In the genomic region with DNA sequence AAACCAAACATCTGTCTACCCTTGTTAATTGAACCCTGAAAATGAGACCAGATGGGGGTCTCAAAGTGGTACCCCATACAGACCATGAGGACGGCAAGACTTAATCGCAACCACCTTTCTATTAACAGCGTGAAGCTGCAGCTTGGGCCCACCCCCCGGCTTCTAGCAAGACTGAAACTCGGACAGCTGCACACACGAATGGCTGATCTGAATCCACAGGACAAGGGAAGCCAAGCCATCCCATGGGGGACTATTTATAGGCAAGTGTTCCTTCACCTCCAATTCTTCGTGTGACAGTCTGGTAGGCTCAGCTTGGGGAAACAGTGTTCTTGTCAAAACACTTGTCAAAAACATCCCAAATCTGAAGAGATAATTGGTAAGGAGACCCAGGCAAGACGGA, we compare ENCODE assay signal across 21 mouse cellular contexts. TPM values are rescaled to one million over a fixed set of nuclear protein-coding genes. Genes with fewer than 3 reads are reported as not detected.
A peak's percentile ranks its signal among the peaks of the same experiment; 100 is the strongest.
DNase-seq lines count a peak whose midpoint lies in the region; ATAC-seq and TF ChIP-seq lines count a peak whose summit lies in the region.
"Had no signal": no experiment of that assay in that cellular context is flagged by ENCODE, and none has a peak within 500 bp of the region (broad histone marks: within the 10 kb centered on the region; RNA-seq: fewer than 3 reads in every experiment).

No protein-coding gene starts in this region.

- ATAC-seq in liver, embryonic 12.5 days = no peak
- no peak for ATAC-seq in liver, embryonic 16.5 days (ENCODE audit: low read depth)
- ATAC-seq: forebrain, embryonic 14.5 days; hindbrain, embryonic 16.5 days; inflammation-experienced regulatory T-cells, adult 6 months had no signal

- peaks cover 8% of the 10 kb centered on the region; the same call in 1 of the 2 replicates for H3K79me2 ChIP-seq in CH12.LX (replicated peaks; ENCODE audit: control insufficient read depth, extremely low read depth, insufficient read depth, poor library complexity, severe bottlenecking)

- DNase-seq in CH12.LX (ENCODE audit: extremely low read depth) = peak; percentile 64
- DNase-seq in brain, adult 2 months (ENCODE audit: low read depth, low spot score) = peak; percentile 39
- no peak for DNase-seq in layer of hippocampus, postnatal 10 days (ENCODE audit: low spot score in 2 of 2)
- DNase-seq in gastrocnemius, postnatal 4 days (ENCODE audit: low spot score in 2 of 2) = no peak
- no peak for DNase-seq in urinary bladder, postnatal 25 days (ENCODE audit: low spot score)
- DNase-seq: adrenal gland, adult 8-10 months; adrenal gland, postnatal 36 days; cerebellum, adult 18-20 months; cerebellum, postnatal 36 days; gastrocnemius, postnatal 25 days; heart, adult 11 months; heart, postnatal 10 days; heart, postnatal 4 days had no signal

- TF ChIP-seq EP300 in CH12.LX (IDR thresholded peaks at IDR 0.05; ENCODE audit: low read length) = no peak

- peak overlapping the region; percentile 69 for H3K9ac ChIP-seq in CH12.LX (ENCODE audit: insufficient read depth, low read depth)
- H3K9ac ChIP-seq in liver, embryonic 12.5 days = no peak overlapping the region
- no peak overlapping the region for H3K9ac ChIP-seq in liver, embryonic 16.5 days (ENCODE audit: low read depth, low read length)
- H3K9ac ChIP-seq: embryonic facial prominence, embryonic 15.5 days; hindbrain, embryonic 12.5 days had no signal

- no peak overlapping the region for H3K4me3 ChIP-seq in CH12.LX (replicated peaks in 1 of 3; ENCODE audit: low read depth in 2 of 3, low read length in 2 of 3, poor library complexity in 1 of 3)
- no peak overlapping the region for H3K4me3 ChIP-seq in liver, embryonic 12.5 days
- H3K4me3 ChIP-seq in liver, embryonic 16.5 days (ENCODE audit: low read depth, low read length) = no peak overlapping the region
- H3K4me3 ChIP-seq: embryonic facial prominence, embryonic 15.5 days; forebrain, embryonic 10.5 days; hindbrain, embryonic 12.5 days had no signal

- in situ Hi-C loops in CH12.LX (cut with MboI; ENCODE audit: low pct_ligation_motif_present, low pct_unique_long_range_greater_than_20kb, low sequenced_read_pairs) = loop anchor here (5.0 kb wide), 1 partner anchor 68 kb away; no protein-coding TSS in a partner anchor

- no peak for TF ChIP-seq CTCF in CH12.LX (conservative IDR thresholded peaks at IDR 0.05 in 1 of 2, IDR thresholded peaks at IDR 0.05 in 1 of 2; ENCODE audit: low read depth in 2 of 2, low read length in 2 of 2)

- H3K27me3 ChIP-seq in CH12.LX (replicated peaks) = no peaks in the 10 kb centered on the region
- no peaks in the 10 kb centered on the region for H3K27me3 ChIP-seq in liver, embryonic 12.5 days (replicated peaks)
- no peaks in the 10 kb centered on the region for H3K27me3 ChIP-seq in liver, embryonic 16.5 days (ENCODE audit: control insufficient read depth, insufficient read depth, low read depth, low read length)
- H3K27me3 ChIP-seq: embryonic facial prominence, embryonic 15.5 days; hindbrain, embryonic 12.5 days had no signal

- WGBS in liver, embryonic 12.5 days (ENCODE audit: insufficient replicate concordance) = 76% methylated on average over 8 of the region's 8 CpGs
- WGBS in liver, embryonic 16.5 days (ENCODE audit: insufficient replicate concordance) = 77% methylated on average over 8 of the region's 8 CpGs

- peak overlapping the region; percentile 59 for H3K4me2 ChIP-seq in CH12.LX (ENCODE audit: insufficient read depth, low read depth, poor library complexity, severe bottlenecking)
- peak overlapping the region; percentile 70 for H3K4me2 ChIP-seq in liver, embryonic 12.5 days
- 0 out of 2 replicates have a peak overlapping the region, but pooled peaks have one; percentile 67 for H3K4me2 ChIP-seq in liver, embryonic 16.5 days (ENCODE audit: low read depth, low read length)
- H3K4me2 ChIP-seq: embryonic facial prominence, embryonic 15.5 days; hindbrain, embryonic 12.5 days had no signal

- no peaks in the 10 kb centered on the region for H3K9me3 ChIP-seq in CH12.LX (replicated peaks; ENCODE audit: low read length)
- H3K9me3 ChIP-seq in liver, embryonic 12.5 days (replicated peaks) = no peaks in the 10 kb centered on the region
- H3K9me3 ChIP-seq in liver, embryonic 16.5 days (replicated peaks; ENCODE audit: control insufficient read depth, low read length) = no peaks in the 10 kb centered on the region
- H3K9me3 ChIP-seq: embryonic facial prominence, embryonic 15.5 days; forebrain, embryonic 10.5 days; hindbrain, embryonic 12.5 days had no signal

- peak overlapping the region; percentile 95 for H3K27ac ChIP-seq in CH12.LX (ENCODE audit: insufficient read depth, low read depth)
- peak overlapping the region; percentile 83 for H3K27ac ChIP-seq in liver, embryonic 12.5 days
- peak overlapping the region; percentile 84; the same call in 1 of the 2 replicates for H3K27ac ChIP-seq in liver, embryonic 16.5 days (ENCODE audit: low read length)
- H3K27ac ChIP-seq: embryonic facial prominence, embryonic 15.5 days; forebrain, embryonic 10.5 days; hindbrain, embryonic 12.5 days had no signal

- TF ChIP-seq POLR2A in CH12.LX (IDR thresholded peaks at IDR 0.05; ENCODE audit: low read depth, low read length) = peak; percentile 8; the same call in 1 of the 2 replicates

- peaks cover 24 to 89% of the 10 kb centered on the region in 2 experiments for H3K4me1 ChIP-seq in CH12.LX (ENCODE audit: control insufficient read depth in 1 of 2, insufficient read depth in 2 of 2)
- peaks cover 95% of the 10 kb centered on the region for H3K4me1 ChIP-seq in liver, embryonic 12.5 days
- peaks cover 70% of the 10 kb centered on the region for H3K4me1 ChIP-seq in liver, embryonic 16.5 days (ENCODE audit: control insufficient read depth, low read depth, low read length)

- H3K36me3 ChIP-seq in CH12.LX (replicated peaks in 1 of 2; ENCODE audit: control insufficient read depth in 1 of 2, insufficient read depth in 1 of 2, low read length in 1 of 2) = no peaks in the 10 kb centered on the region
- no peaks in the 10 kb centered on the region; the same call in 1 of the 2 replicates for H3K36me3 ChIP-seq in liver, embryonic 12.5 days
- no peaks in the 10 kb centered on the region for H3K36me3 ChIP-seq in liver, embryonic 16.5 days (ENCODE audit: control insufficient read depth, insufficient read depth)
- H3K36me3 ChIP-seq: embryonic facial prominence, embryonic 15.5 days; hindbrain, embryonic 12.5 days had no signal

- dilution Hi-C loops in CH12.LX (cut with MboI; ENCODE audit: extremely low pct_ligation_motif_present, extremely low pct_unique_long_range_greater_than_20kb, low sequenced_read_pairs) = loop anchor here (25.0 kb wide), 1 partner anchor 108 kb away; no protein-coding TSS in a partner anchor

- no peak for TF ChIP-seq RAD21 in CH12.LX (IDR thresholded peaks at IDR 0.05; ENCODE audit: low read depth, low read length)

TF ChIP-seq in CH12.LX, 34 proteins besides CTCF, POLR2A, EP300 and RAD21:
- no peak for TF ChIP-seq MAZ (IDR thresholded peaks at IDR 0.05; ENCODE audit: low read depth, low read length)
- TF ChIP-seq MXI1 (IDR thresholded peaks at IDR 0.05; ENCODE audit: low read depth, low read length) = no peak
- no peak for TF ChIP-seq UBTF (IDR thresholded peaks at IDR 0.05; ENCODE audit: low read depth, low read length)
- TF ChIP-seq MYC (IDR thresholded peaks at IDR 0.05; ENCODE audit: low read depth, low read length) = 0 out of 2 replicates have a peak, but pooled peaks have one; percentile 68
- TF ChIP-seq PAX5 (IDR thresholded peaks at IDR 0.05; ENCODE audit: low read length) = no peak
- peak; percentile 59 for TF ChIP-seq ETS1 (conservative IDR thresholded peaks at IDR 0.05; ENCODE audit: low read depth, low read length)
- TF ChIP-seq MAX (IDR thresholded peaks at IDR 0.05; ENCODE audit: low read length) = no peak; the same call in 1 of the 2 replicates
- TF ChIP-seq SIN3A (IDR thresholded peaks at IDR 0.05; ENCODE audit: low read length) = 0 out of 2 replicates have a peak, but pooled peaks have one; percentile 3
- TF ChIP-seq KAT2A (IDR thresholded peaks at IDR 0.05; ENCODE audit: insufficient replicate concordance, low read length) = no peak
- peak; percentile 72 for TF ChIP-seq TCF12 (IDR thresholded peaks at IDR 0.05; ENCODE audit: low read depth, low read length)
- peak; percentile 76 for TF ChIP-seq MEF2A (IDR thresholded peaks at IDR 0.05; ENCODE audit: borderline replicate concordance, low read depth, low read length)
- TF ChIP-seq CHD2 (IDR thresholded peaks at IDR 0.05; ENCODE audit: low read length) = peak; percentile 5; the same call in 1 of the 2 replicates
- peak; percentile 53 for TF ChIP-seq IRF4 (IDR thresholded peaks at IDR 0.05; ENCODE audit: low read depth, low read length)
- no peak for TF ChIP-seq POLR2AphosphoS2 (IDR thresholded peaks at IDR 0.05; ENCODE audit: low read depth, low read length)
- TF ChIP-seq E2F4 (IDR thresholded peaks at IDR 0.05; ENCODE audit: insufficient replicate concordance, low read depth, low read length) = no peak
- no peak for TF ChIP-seq JUND (conservative IDR thresholded peaks at IDR 0.05; ENCODE audit: low read depth, low read length)
- TF ChIP-seq BHLHE40 (IDR thresholded peaks at IDR 0.05; ENCODE audit: low read depth, low read length) = peak; percentile 56
- no peak for TF ChIP-seq GABPA (IDR thresholded peaks at IDR 0.05; ENCODE audit: insufficient replicate concordance, low read depth, low read length)
- no peak for TF ChIP-seq ZC3H11A (IDR thresholded peaks at IDR 0.05; ENCODE audit: low read depth, low read length)
- TF ChIP-seq ELF1 (IDR thresholded peaks at IDR 0.05; ENCODE audit: low read depth, low read length) = no peak
- no peak for TF ChIP-seq TBP (conservative IDR thresholded peaks at IDR 0.05; ENCODE audit: low read depth, low read length)
- no peak for TF ChIP-seq HCFC1 (IDR thresholded peaks at IDR 0.05; ENCODE audit: low read depth, low read length)

RNA-seq across cellular contexts. Expression of gene Plxnc1, which starts 24.1 kb away (rescaled TPM):
- total RNA-seq in CH12.LX (2012; rRNA removed) (33.0 and 38.4 TPM in 2 replicates), CH12.LX (2014; rRNA removed) (31.2 and 34.4 TPM in 2 replicates)
- 26.6 and 27.6 TPM in 2 replicates for polyA plus RNA-seq in CH12.LX (2012; ENCODE audit: insufficient read length, low read depth)
- 3.9 and 4.4 TPM in 2 replicates for polyA plus RNA-seq in liver, embryonic 12.5 days (2016; fragmentation: Nextera tagmentation; extraction: Ambion mirVana)
- polyA plus RNA-seq in liver, embryonic 16.5 days (2015; fragmentation: Nextera tagmentation; extraction: Ambion mirVana) = 1.5 TPM in 2 replicates
- 10 to 100 TPM; 48.8 to 50.3 TPM for total RNA-seq in layer of hippocampus, postnatal 10 days (2021)
- total RNA-seq in gastrocnemius, postnatal 4 days (2021) = 1 to 10 TPM; 4.2 to 4.6 TPM

Comparison
In these comparisons a context has a peak if more than half of its experiments do, and no peak if none do; other contexts are left out.
1. DNase-seq: peak in CH12.LX (single experiment) and brain, adult 2 months (single experiment); none in layer of hippocampus, postnatal 10 days (0 of 2), gastrocnemius, postnatal 4 days (0 of 2) and urinary bladder, postnatal 25 days (single experiment).
2. RNA of gene Plxnc1, which starts 24.1 kb away (total RNA-seq): 48.8 to 50.3 TPM in layer of hippocampus, postnatal 10 days and 31.2 to 38.4 TPM in CH12.LX; 4.2 to 4.6 TPM in gastrocnemius, postnatal 4 days; every median in the first group is over 4 times any median in the second.
3. Peak in every context shown above with its lines, with median percentiles within 50 percentile points of each other: H3K27ac ChIP-seq and H3K4me2 ChIP-seq.